Mouse (Mus musculus): ENCODE measurements around the gene Ank3. TPM values are rescaled to one million over a fixed set of nuclear protein-coding genes. Genes with fewer than 3 reads are reported as not detected.

Ank3 gene
- total and polyA plus RNA-seq, 2 experiments from 2014 or later, result 56.7 to 267 TPM

GRCm38 (mm10) chr10:69452180-69452977 lies 53.8 kb downstream of the Ank3 start:
- H3K4me2 ChIP-seq (ENCODE audit: low read depth), result no peak overlapping the region
- H3K27me3 ChIP-seq (ENCODE audit: insufficient read depth, low read length), result no peaks in the 10 kb centered on the region
- ATAC-seq (peak; percentile 67), DNase-seq (peak; percentile 87)
- no peaks in the 10 kb centered on the region for H3K9me3 ChIP-seq (ENCODE audit: low read length)
- H3K36me3 ChIP-seq (ENCODE audit: insufficient read depth), result no peaks in the 10 kb centered on the region
- H3K4me1 ChIP-seq (ENCODE audit: insufficient read depth), result no peaks in the 10 kb centered on the region
- peak; percentile 91 for TF ChIP-seq CTCF (IDR thresholded peaks at IDR 0.05; ENCODE audit: low read depth)
- no peak overlapping the region for H3K27ac ChIP-seq (ENCODE audit: low read depth, low read length)
- no peak overlapping the region for H3K9ac ChIP-seq
- WGBS, result 50% methylated on average over 9 of the region's 9 CpGs
- H3K4me3 ChIP-seq (ENCODE audit: low read depth, low read length), result no peak overlapping the region

- WGBS, result 89% methylated on average over 6 of the region's 6 CpGs
Measured at GRCm38 (mm10) chr10:69453531-69453930, 55.0 kb downstream of the Ank3 start.

GRCm38 (mm10) chr10:69454480-69454879 lies 55.9 kb downstream of the Ank3 start:
- Histone ChIP-seq H3K27me3 (ENCODE audit: insufficient read depth, low read length) (no peaks in the 10 kb centered on the region), H3K4me3 (ENCODE audit: low read depth, low read length) (no peak overlapping the region), H3K4me2 (ENCODE audit: low read depth) (no peak overlapping the region), H3K9ac (no peak overlapping the region), H3K27ac (ENCODE audit: low read depth, low read length) (no peak overlapping the region), H3K36me3 (ENCODE audit: insufficient read depth) (no peaks in the 10 kb centered on the region), H3K4me1 (ENCODE audit: insufficient read depth) (no peaks in the 10 kb centered on the region), H3K9me3 (ENCODE audit: low read length) (no peaks in the 10 kb centered on the region)
- peak; percentile 47 for TF ChIP-seq CTCF (IDR thresholded peaks at IDR 0.05; ENCODE audit: low read depth)
- ATAC-seq (no peak; the same call in 1 of the 2 replicates), DNase-seq (peak; percentile 36)
- WGBS, result 48% methylated on average over 7 of the region's 7 CpGs

More at GRCm38 (mm10) chr10:69453531-69453930, 55.0 kb downstream of the Ank3 start:
- Histone ChIP-seq H3K4me1 (ENCODE audit: insufficient read depth) (no peaks in the 10 kb centered on the region), H3K9me3 (ENCODE audit: low read length) (no peaks in the 10 kb centered on the region), H3K4me2 (ENCODE audit: low read depth) (no peak overlapping the region), H3K27me3 (ENCODE audit: insufficient read depth, low read length) (no peaks in the 10 kb centered on the region), H3K4me3 (ENCODE audit: low read depth, low read length) (no peak overlapping the region), H3K27ac (ENCODE audit: low read depth, low read length) (no peak overlapping the region), H3K9ac (no peak overlapping the region), H3K36me3 (ENCODE audit: insufficient read depth) (no peaks in the 10 kb centered on the region)
- no peak for TF ChIP-seq CTCF (IDR thresholded peaks at IDR 0.05; ENCODE audit: low read depth)
- ATAC-seq (no peak), DNase-seq (no peak)

GRCm38 (mm10) chr10:69464826-69465225 lies 66.3 kb downstream of the Ank3 start:
- ATAC-seq (peak; percentile 18; the same call in 1 of the 2 replicates), DNase-seq (peak; percentile 42)
- H3K27ac ChIP-seq (ENCODE audit: low read depth, low read length), result peak overlapping the region; percentile 80
- H3K9me3 ChIP-seq (ENCODE audit: low read length), result no peaks in the 10 kb centered on the region
- no peak for TF ChIP-seq CTCF (IDR thresholded peaks at IDR 0.05; ENCODE audit: low read depth)
- H3K4me1 ChIP-seq (ENCODE audit: insufficient read depth), result peaks cover 31% of the 10 kb centered on the region
- H3K36me3 ChIP-seq (ENCODE audit: insufficient read depth), result no peaks in the 10 kb centered on the region
- H3K4me2 ChIP-seq (ENCODE audit: low read depth), result no peak overlapping the region
- WGBS, result 41% methylated on average over 4 of the region's 4 CpGs
- no peak overlapping the region for H3K9ac ChIP-seq
- H3K27me3 ChIP-seq (ENCODE audit: insufficient read depth, low read length), result no peaks in the 10 kb centered on the region
- no peak overlapping the region for H3K4me3 ChIP-seq (ENCODE audit: low read depth, low read length)

- H3K4me3 ChIP-seq (ENCODE audit: low read depth, low read length), result peak overlapping the region; percentile 22
- no peaks in the 10 kb centered on the region for H3K9me3 ChIP-seq (ENCODE audit: low read length)
- peak; percentile 96 for ATAC-seq
- 14% methylated on average over 11 of the region's 11 CpGs for WGBS
- no peaks in the 10 kb centered on the region for H3K36me3 ChIP-seq (ENCODE audit: insufficient read depth)
- H3K27me3 ChIP-seq (ENCODE audit: insufficient read depth, low read length), result no peaks in the 10 kb centered on the region
- H3K4me1 ChIP-seq (ENCODE audit: insufficient read depth), result peaks cover 31% of the 10 kb centered on the region
- no peak for TF ChIP-seq CTCF (IDR thresholded peaks at IDR 0.05; ENCODE audit: low read depth)
- peak; percentile 94 for DNase-seq
- H3K4me2 ChIP-seq (ENCODE audit: low read depth), result peak overlapping the region; percentile 43
- H3K9ac ChIP-seq, result peak overlapping the region; percentile 43
- H3K27ac ChIP-seq (ENCODE audit: low read depth, low read length), result peak overlapping the region; percentile 90
Measured at GRCm38 (mm10) chr10:69465558-69466200, 67.1 kb downstream of the Ank3 start.

GRCm38 (mm10) chr10:69466201-69466585 lies 67.6 kb downstream of the Ank3 start:
- Histone ChIP-seq H3K4me2 (ENCODE audit: low read depth) (peak overlapping the region; percentile 43), H3K27me3 (ENCODE audit: insufficient read depth, low read length) (no peaks in the 10 kb centered on the region), H3K4me1 (ENCODE audit: insufficient read depth) (peaks cover 31% of the 10 kb centered on the region), H3K36me3 (ENCODE audit: insufficient read depth) (no peaks in the 10 kb centered on the region), H3K9ac (peak overlapping the region; percentile 43), H3K27ac (ENCODE audit: low read depth, low read length) (peak overlapping the region; percentile 90), H3K9me3 (ENCODE audit: low read length) (no peaks in the 10 kb centered on the region), H3K4me3 (ENCODE audit: low read depth, low read length) (no peak overlapping the region; the same call in 1 of the 2 replicates)
- DNase-seq (no peak), ATAC-seq (peak; percentile 26; the same call in 1 of the 2 replicates)
- no peak for TF ChIP-seq CTCF (IDR thresholded peaks at IDR 0.05; ENCODE audit: low read depth)
- WGBS, result 15% methylated on average over 2 of the region's 2 CpGs

- Histone ChIP-seq H3K9ac (peak overlapping the region; percentile 43; the same call in 1 of the 2 replicates), H3K27me3 (ENCODE audit: insufficient read depth, low read length) (no peaks in the 10 kb centered on the region), H3K36me3 (ENCODE audit: insufficient read depth) (no peaks in the 10 kb centered on the region), H3K27ac (ENCODE audit: low read depth, low read length) (peak overlapping the region; percentile 90), H3K4me1 (ENCODE audit: insufficient read depth) (peaks cover 31% of the 10 kb centered on the region), H3K4me2 (ENCODE audit: low read depth) (no peak overlapping the region), H3K9me3 (ENCODE audit: low read length) (no peaks in the 10 kb centered on the region), H3K4me3 (ENCODE audit: low read depth, low read length) (no peak overlapping the region)
- DNase-seq, result no peak
- TF ChIP-seq CTCF (IDR thresholded peaks at IDR 0.05; ENCODE audit: low read depth), result no peak
- 34% methylated on average over 4 of the region's 4 CpGs for WGBS
- no peak for ATAC-seq
Measured at GRCm38 (mm10) chr10:69466586-69466985, 68.0 kb downstream of the Ank3 start.

Data from forebrain, postnatal 0 days (tissue).